Mouse (Mus musculus) hindbrain, embryonic 11.5 days (tissue): ENCODE results near the gene Emg1. TPM values are rescaled to one million over a fixed set of nuclear protein-coding genes. Genes with fewer than 3 reads are reported as not detected.

ENCODE experiments used
- ATAC-seq: fragments of 200-750 bp; cut with Nextera tagmentation; 2 replicates; pipeline ENCODE4 v1.8.0; 2017; ENCODE audit warnings: mild to moderate bottlenecking, moderate TSS enrichment, moderate library complexity; ENCODE audit not compliant: low FRiP score
- DNase-seq: peaks from one replicate; pipeline ENCODE4 v3.0.0-alpha.2; 2015; ENCODE audit warnings: low spot score
- H3K27ac ChIP-seq: fragments of 300-500 bp; sonication (generic); 2 replicates; pipeline ENCODE4 v1.5.1; 2014; ENCODE audit warnings: mild to moderate bottlenecking, low read depth, low read length
- H3K27me3 ChIP-seq: fragments of 300-500 bp; sonication (generic); 2 replicates; pipeline ENCODE4 v1.6.1; 2014; ENCODE audit warnings: mild to moderate bottlenecking, low read length, moderate library complexity, mixed read lengths; ENCODE audit not compliant: control insufficient read depth, insufficient read depth
- H3K36me3 ChIP-seq: fragments of 300-500 bp; sonication (generic); 2 replicates; pipeline ENCODE4 v1.6.1; 2014; ENCODE audit warnings: mild to moderate bottlenecking, low read length, moderate library complexity, mixed read lengths; ENCODE audit not compliant: control insufficient read depth, insufficient read depth
- H3K4me1 ChIP-seq: fragments of 300-500 bp; sonication (generic); replicated peaks from 2 replicates; pipeline ENCODE4 v1.6.1; 2014; ENCODE audit warnings: low read length, mixed read lengths; ENCODE audit not compliant: control insufficient read depth, insufficient read depth
- H3K4me2 ChIP-seq: fragments of 300-500 bp; sonication (generic); replicated peaks from 2 replicates; pipeline ENCODE4 v1.6.1; 2014; ENCODE audit warnings: mild to moderate bottlenecking, low read depth, low read length
- H3K4me3 ChIP-seq: fragments of 300-500 bp; sonication (generic); 2 replicates; pipeline ENCODE4 v1.5.1; 2014; ENCODE audit warnings: low read depth, low read length
- H3K9ac ChIP-seq: fragments of 300-500 bp; sonication (generic); 2 replicates; pipeline ENCODE4 v1.6.1; 2014; ENCODE audit warnings: low read depth, low read length
- H3K9me3 ChIP-seq: fragments of 300-500 bp; sonication (generic); 2 replicates; pipeline ENCODE4 v1.6.1; 2016; ENCODE audit warnings: low read length; ENCODE audit not compliant: control insufficient read depth
- WGBS: fragments of 180-500 bp; shearing (Covaris S2); extraction: QIAGEN DNeasy Blood & Tissue Kit; methylation state at CpG from one replicate; pipeline ENCODE4 v1.1.7; 2014; 5-methylcytosine and 5-hydroxymethylcytosine counted together
- polyA plus RNA-seq: library from polyadenylated mRNA; unstranded; fragments of >200 nt; fragmentation: Nextera tagmentation; extraction: Ambion mirVana; gene quantifications from 2 replicates; pipeline ENCODE4 v1.2.1, GENCODE M21; 2014

The Emg1 gene
- 196 and 203 TPM in 2 replicates for polyA plus RNA-seq

DNA sequence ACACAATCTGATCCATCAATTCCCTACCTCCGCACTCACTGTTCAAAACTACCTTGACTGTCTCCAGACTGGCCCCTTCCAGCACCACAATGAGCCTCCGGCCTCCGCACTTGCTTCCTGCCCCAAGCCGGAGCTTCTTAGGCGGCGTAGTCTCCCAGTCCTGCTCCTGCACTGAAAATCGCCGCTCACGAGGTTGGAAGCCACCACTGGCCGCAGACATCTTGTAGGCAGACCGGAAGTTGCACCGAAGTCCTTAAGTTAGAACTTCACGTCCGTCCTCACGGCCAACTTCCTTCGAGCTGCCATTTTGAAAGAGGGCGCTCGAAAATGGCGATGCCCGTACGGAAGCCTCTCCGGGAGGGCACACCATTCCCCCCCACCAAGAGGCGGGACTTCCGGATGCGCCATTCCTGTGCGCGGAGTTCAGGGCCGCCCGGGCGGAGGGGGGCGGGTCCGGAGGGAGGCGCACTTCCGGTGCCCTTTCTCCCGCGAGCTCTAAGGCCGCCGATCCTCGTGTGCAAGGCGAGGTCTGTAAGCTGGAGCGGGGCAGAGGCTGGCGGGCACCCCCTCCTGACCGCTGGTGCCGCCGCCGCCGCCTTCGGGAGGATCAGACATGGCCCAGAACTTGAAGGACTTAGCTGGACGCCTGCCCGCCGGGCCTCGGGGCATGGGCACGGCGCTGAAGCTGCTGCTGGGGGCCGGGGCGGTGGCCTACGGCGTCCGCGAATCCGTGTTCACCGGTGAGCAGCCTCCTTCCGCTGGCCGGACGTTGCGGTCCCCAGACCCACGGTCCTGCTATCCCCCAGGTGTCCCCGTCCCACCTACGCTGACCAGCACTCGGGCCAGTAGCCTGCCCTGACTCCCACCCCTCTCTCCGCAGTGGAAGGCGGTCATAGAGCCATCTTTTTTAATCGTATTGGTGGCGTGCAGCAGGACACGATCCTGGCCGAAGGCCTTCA is at the start of gene Emg1, which contains the start of gene Phb2:
Gene Emg1 (minus strand): TSS at position 355 of the 959 bp plus-strand sequence.
Gene Phb2 (plus strand): TSS at position 513 of the 959 bp plus-strand sequence.
- peaks cover 12% of the 10 kb centered on the region; the same call in 1 of the 2 replicates for H3K4me1 ChIP-seq
- DNase-seq (peak; percentile 99), ATAC-seq (peak; percentile 97)
- WGBS: under 1% methylated on average over 68 of the region's 76 CpGs
- H3K27ac ChIP-seq: peak within 1 kb of the TSS; percentile 58
- peak within 1 kb of the TSS; percentile 76 for H3K4me3 ChIP-seq
- no peaks in the 10 kb centered on the region for H3K9me3 ChIP-seq
- H3K4me2 ChIP-seq: peak within 1 kb of the TSS; percentile 97
- peak within 1 kb of the TSS; percentile 92 for H3K9ac ChIP-seq
- H3K36me3 ChIP-seq: peaks cover 13% of the 10 kb centered on the region
- H3K27me3 ChIP-seq: no peaks in the 10 kb centered on the region

DNA sequence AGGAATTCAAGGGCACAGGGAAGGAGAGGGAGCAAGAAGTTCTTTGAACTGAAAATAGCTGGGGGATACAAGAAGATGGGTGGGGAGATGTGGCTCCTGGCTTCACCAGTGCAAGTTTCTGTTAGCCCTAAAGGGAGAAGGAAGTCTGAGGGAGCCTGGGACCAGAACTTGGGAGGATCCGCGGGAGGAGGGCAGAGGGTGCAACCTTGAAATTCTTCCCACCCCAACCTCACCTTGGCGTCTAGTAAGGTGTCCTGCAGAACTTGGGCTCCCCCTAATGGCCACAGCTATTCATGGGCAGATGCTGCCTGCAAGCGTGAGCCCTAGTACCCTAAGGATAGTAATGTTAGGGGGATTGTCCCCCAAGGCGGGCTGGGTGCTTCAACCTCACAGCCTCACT is 47.3 kb upstream of the Emg1 start:
- H3K27me3 ChIP-seq: peaks cover 2% of the 10 kb centered on the region; the same call in 1 of the 2 replicates
- H3K9ac ChIP-seq: no peak overlapping the region
- H3K36me3 ChIP-seq: no peaks in the 10 kb centered on the region
- DNase-seq (peak; percentile 84), ATAC-seq (no peak)
- no peak overlapping the region for H3K27ac ChIP-seq
- H3K4me1 ChIP-seq: peaks cover 7% of the 10 kb centered on the region
- peak overlapping the region; percentile 9; the same call in 1 of the 2 replicates for H3K4me2 ChIP-seq
- H3K9me3 ChIP-seq: no peaks in the 10 kb centered on the region
- H3K4me3 ChIP-seq: no peak overlapping the region
- 2% methylated on average over 5 of the region's 5 CpGs for WGBS

DNA sequence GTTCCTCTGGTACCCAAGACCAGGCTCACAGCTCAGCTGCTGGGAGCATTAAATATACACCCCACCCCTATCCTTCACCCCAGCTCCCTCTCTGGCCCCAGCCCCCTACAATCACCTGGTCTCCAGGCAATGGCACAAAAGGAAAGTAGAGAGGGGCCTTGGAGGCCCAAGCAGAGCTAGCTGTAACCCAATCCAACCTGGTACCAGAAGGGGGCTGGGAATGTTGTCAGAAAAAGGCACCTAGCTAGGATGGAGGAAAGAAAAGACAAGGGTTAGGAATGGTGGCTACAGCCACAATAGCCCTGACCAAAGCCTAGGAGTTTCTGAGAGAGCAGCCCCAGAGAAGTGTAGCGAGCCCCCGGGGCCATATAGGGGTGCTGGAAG is 46.9 kb upstream of the Emg1 start:
- H3K36me3 ChIP-seq: no peaks in the 10 kb centered on the region
- DNase-seq (no peak), ATAC-seq (no peak)
- peak overlapping the region; percentile 9; the same call in 1 of the 2 replicates for H3K4me2 ChIP-seq
- H3K27ac ChIP-seq: peak overlapping the region; percentile 96; the same call in 1 of the 2 replicates
- H3K27me3 ChIP-seq: peaks cover 2% of the 10 kb centered on the region; the same call in 1 of the 2 replicates
- H3K4me3 ChIP-seq: no peak overlapping the region
- H3K9ac ChIP-seq: no peak overlapping the region
- peaks cover 7% of the 10 kb centered on the region for H3K4me1 ChIP-seq
- WGBS: 56% methylated on average over 2 of the region's 2 CpGs
- no peaks in the 10 kb centered on the region for H3K9me3 ChIP-seq

DNA sequence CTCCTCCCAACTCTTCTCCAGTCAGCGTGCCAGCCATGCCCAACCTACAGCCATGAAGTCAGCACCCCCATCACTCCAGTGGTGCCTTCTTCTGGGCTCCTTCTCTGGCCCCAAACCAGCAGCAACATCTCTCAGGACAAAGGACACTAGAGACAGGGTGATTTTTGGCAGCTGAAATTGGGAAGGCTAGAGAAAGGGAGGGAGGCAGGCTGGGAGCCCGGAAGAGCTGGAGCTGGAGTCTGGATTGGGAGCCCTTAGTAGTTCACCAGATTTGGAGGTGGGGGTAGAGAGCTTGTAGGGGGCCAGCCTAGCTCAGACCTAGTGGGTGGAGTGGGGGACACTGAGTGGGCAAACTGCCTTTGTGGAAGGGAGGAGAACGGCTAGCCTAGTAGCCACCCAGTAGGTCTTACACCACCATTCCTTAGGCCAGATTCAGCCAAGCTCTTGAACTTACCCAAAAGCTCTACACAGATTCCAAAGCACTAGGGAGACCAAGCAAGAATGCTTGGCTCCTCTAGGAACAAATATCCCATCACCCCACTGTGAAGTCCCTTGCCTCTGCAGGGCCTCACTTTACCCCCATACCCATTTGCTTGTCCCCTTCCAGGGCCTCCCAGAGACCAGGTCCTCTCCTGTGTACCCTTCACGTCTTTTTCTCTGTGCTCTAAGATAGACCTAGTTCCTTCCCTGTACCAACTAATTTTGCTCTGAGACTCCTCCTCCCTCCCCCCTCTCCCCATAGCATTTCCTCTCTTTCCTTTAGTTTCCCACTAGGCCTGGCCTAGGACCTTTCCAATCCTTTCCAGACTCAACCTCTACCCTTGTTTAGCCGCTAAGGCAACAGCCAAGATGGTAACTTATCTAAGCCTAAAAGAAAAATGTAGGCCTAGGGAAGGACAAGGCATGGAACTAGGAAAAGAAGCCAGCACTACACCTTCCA is 46.2 kb upstream of the Emg1 start:
- Histone ChIP-seq H3K4me1 (peaks cover 9% of the 10 kb centered on the region), H3K9me3 (no peaks in the 10 kb centered on the region)

DNA sequence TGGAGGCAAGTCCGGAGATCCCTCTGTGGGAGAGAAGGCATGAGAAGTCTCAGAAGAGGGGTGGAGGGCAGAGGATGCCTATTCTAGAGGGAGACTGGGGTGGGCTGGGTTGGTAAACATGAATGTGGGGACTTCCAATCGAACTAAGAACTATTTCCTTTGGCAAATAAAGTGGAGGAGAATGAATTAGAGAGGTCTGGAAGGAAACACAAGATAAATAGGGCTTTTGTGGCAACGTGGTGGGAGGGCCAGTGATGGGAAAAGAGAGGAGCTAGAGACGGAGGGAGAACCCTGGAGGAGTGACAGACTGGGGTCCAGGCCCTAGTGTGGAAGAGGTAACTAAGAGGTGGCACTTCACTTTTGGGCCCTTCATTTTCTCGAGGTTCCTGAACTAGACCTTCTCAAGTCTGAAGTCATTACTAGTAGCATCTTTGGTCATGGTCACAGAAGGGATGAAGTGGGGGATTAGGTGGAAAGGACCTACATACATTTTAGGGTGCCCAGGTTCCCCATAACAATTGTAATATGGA is 45.4 kb upstream of the Emg1 start:
- Histone ChIP-seq H3K4me2 (peak overlapping the region; percentile 79), H3K27ac (peak overlapping the region; percentile 96), H3K9ac (peak overlapping the region; percentile 88), H3K36me3 (no peaks in the 10 kb centered on the region), H3K27me3 (no peaks in the 10 kb centered on the region), H3K4me1 (peaks cover 9% of the 10 kb centered on the region), H3K9me3 (no peaks in the 10 kb centered on the region), H3K4me3 (peak overlapping the region; percentile 88)
- ATAC-seq (peak; percentile 1; the same call in 1 of the 2 replicates), DNase-seq (no peak)
- WGBS: 9% methylated on average over 5 of the region's 5 CpGs

More for the DNA sequence above, 46.2 kb upstream of the Emg1 start:
- DNase-seq: peak; percentile 73
- H3K27me3 ChIP-seq: peaks cover 2% of the 10 kb centered on the region; the same call in 1 of the 2 replicates
- ATAC-seq: peak; percentile 12; the same call in 1 of the 2 replicates
- peak overlapping the region; percentile 96 for H3K27ac ChIP-seq
- H3K36me3 ChIP-seq: no peaks in the 10 kb centered on the region
- H3K9ac ChIP-seq: peak overlapping the region; percentile 88
- peak overlapping the region; percentile 79 for H3K4me2 ChIP-seq
- peak overlapping the region; percentile 88 for H3K4me3 ChIP-seq
- WGBS: 28% methylated on average over 5 of the region's 5 CpGs

DNA sequence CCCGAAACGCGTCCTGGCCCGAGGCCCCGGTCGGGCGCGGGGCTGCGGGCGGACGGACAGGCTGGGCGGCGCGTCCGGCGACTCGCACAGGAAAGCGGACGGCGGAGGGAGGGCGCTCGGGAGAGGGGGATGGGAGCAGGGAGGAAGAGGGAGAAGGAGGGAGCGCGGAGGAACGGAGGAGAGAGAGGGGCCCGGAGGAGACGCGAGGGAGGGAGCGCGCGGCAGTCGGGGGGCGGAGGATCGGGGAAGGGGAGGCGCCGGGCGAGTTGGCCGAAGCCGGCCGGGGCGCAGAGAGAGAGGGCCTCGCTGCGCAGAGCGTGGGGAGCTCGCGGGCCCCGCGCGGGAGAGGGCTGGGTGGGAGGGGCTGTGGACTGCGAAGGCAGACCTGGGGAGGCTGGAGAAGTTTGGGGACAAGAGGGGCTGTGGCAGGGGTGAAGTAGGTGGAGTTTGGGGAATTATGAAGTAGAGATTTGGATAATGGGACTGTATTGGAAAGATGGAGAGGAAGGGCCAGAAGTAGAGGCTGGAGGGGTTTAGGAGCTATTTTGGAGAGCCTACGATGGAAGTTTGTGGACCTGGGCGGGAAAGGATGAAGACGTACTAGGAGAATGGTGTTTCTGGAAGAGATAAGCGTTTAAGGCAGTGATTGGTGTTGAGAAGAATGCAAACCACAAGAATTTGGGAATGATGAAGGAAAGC is 44.8 kb upstream of the Emg1 start:
- under 1% methylated on average over 32 of the region's 54 CpGs for WGBS
- H3K27me3 ChIP-seq: no peaks in the 10 kb centered on the region

DNA sequence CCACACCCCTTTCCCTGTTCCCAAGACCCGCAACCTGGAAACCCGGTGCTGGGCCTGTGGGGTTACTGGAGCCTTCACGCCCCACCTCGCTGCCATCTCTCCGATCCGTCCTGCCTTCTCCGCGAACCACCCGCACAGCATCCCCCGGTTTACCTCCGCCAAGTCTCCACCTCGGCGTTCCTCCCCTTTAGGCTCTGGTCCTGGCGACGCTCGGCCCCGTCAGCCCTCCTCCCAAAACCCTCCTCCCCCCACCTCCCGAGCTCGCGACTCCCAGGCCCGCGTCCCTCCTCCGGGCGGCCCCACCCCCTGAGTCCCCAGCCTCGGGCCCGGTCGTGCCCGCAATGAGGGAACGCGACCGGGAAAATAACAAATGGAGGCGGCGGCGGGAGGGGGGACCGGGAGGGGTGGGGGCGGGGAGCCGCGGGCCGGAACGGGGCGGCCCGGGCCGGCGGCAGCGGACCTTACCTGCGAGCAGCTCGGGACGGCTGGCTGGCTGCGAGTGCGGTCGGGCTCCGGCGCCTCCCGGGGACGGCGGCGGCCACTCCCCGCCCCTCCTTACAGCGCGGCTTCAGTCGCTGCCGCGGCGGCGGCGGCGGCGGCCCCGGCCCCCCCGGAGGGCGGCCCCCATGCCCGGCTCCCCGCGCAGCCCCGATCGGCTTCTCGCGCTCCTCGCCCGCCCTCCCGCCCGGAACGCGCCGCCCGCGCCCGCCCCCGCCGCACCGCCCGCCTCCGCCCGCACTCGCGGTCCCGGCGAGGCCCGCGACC is 44.0 kb upstream of the Emg1 start, which contains the start of the genes Gm45234 and Atn1:
Gene Gm45234 (minus strand): TSS at position 191 of the 765 bp plus-strand sequence.
Gene Atn1 (minus strand): TSS at position 694 of the 765 bp plus-strand sequence.
- ATAC-seq: peak; percentile 70
- Histone ChIP-seq H3K27me3 (no peaks in the 10 kb centered on the region), H3K4me2 (peak within 1 kb of the TSS; percentile 79), H3K4me1 (peaks cover 9% of the 10 kb centered on the region), H3K4me3 (peak within 1 kb of the TSS; percentile 88), H3K9me3 (no peaks in the 10 kb centered on the region), H3K9ac (peak within 1 kb of the TSS; percentile 88), H3K27ac (peak within 1 kb of the TSS; percentile 96), H3K36me3 (no peaks in the 10 kb centered on the region)
- WGBS: 0% methylated on average over 37 of the region's 100 CpGs
- peak; percentile 77 for DNase-seq

More for the DNA sequence above, 44.8 kb upstream of the Emg1 start:
- Histone ChIP-seq H3K4me2 (peak overlapping the region; percentile 79), H3K36me3 (no peaks in the 10 kb centered on the region), H3K4me3 (peak overlapping the region; percentile 88), H3K4me1 (peaks cover 9% of the 10 kb centered on the region), H3K9me3 (no peaks in the 10 kb centered on the region), H3K9ac (peak overlapping the region; percentile 88), H3K27ac (peak overlapping the region; percentile 96)
- DNase-seq (peak; percentile 81), ATAC-seq (peak; percentile 73)
